Mouse (Mus musculus): ENCODE measurements at regions not wholly inside any gene's neighbourhood (a gene's known extent, or its start where the extent isn't known, plus 50 kb on each side); places are given as distances from the start of the nearest gene placed in this dataset.

DNA sequence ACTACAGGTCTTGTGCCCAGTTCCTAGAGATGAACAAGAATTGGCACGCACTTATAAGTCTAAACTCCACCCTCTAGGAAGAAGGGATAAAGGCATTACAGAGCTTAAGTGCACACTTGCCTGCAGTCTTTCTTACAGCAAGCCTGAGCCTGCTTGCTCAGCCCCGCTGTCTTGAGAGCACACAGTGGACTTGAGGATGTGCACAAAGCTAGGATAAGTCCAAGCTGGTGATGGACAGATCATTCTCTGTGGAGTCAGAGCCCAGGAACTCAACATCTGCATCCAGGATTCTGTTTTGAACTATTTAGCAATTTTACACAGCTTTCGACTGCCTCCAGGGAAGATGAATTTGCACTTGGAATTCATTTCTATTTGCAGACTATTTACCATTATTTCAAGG is 452.8 kb upstream of the Id2 start:
- TF ChIP-seq EP300 (optimal IDR thresholded peaks at IDR 0.05) (no peak), CTCF (IDR thresholded peaks at IDR 0.05; ENCODE audit: low read depth) (no peak)

Data from stomach, postnatal 0 days (tissue).